Mouse (Mus musculus) midbrain, embryonic 16.5 days (tissue): ENCODE measurements around the gene Rapgef4. TPM values are rescaled to one million over a fixed set of nuclear protein-coding genes. Genes with fewer than 3 reads are reported as not detected.

Experiments used
- ATAC-seq: fragments of 200-750 bp; cut with Nextera tagmentation; 2 replicates; pipeline ENCODE4 v1.8.0; 2017; ENCODE audit warnings: moderate TSS enrichment
- H3K27ac ChIP-seq: fragments of 300-500 bp; sonication (generic); 2 replicates; pipeline ENCODE4 v1.5.1; 2014; ENCODE audit warnings: mild to moderate bottlenecking, low read length, mixed read lengths
- H3K27me3 ChIP-seq: fragments of 300-500 bp; sonication (generic); 2 replicates; pipeline ENCODE4 v1.6.1; 2014; ENCODE audit warnings: low read depth, low read length, mixed read lengths; ENCODE audit not compliant: control insufficient read depth, insufficient read depth
- H3K36me3 ChIP-seq: fragments of 300-500 bp; sonication (generic); 2 replicates; pipeline ENCODE4 v1.6.1; 2014; ENCODE audit warnings: mild to moderate bottlenecking, low read length, moderate library complexity, mixed read lengths; ENCODE audit not compliant: control insufficient read depth, insufficient read depth
- H3K4me1 ChIP-seq: fragments of 300-500 bp; sonication (generic); 2 replicates; pipeline ENCODE4 v1.6.1; 2014; ENCODE audit warnings: mild to moderate bottlenecking, low read length, mixed read lengths; ENCODE audit not compliant: control insufficient read depth, insufficient read depth
- H3K4me2 ChIP-seq: fragments of 300-500 bp; sonication (generic); 2 replicates; pipeline ENCODE4 v1.6.1; 2014; ENCODE audit warnings: mild to moderate bottlenecking, low read length, mixed read lengths
- H3K4me3 ChIP-seq: fragments of 300-500 bp; sonication (generic); 2 replicates; pipeline ENCODE4 v1.5.1; 2014; ENCODE audit warnings: low read depth, mild to moderate bottlenecking, low read length, moderate library complexity, mixed read lengths
- H3K9ac ChIP-seq: fragments of 300-500 bp; sonication (generic); 2 replicates; pipeline ENCODE4 v1.6.1; 2014; ENCODE audit warnings: low read depth, low read length, mixed read lengths
- H3K9me3 ChIP-seq: fragments of 300-500 bp; sonication (generic); replicated peaks from 2 replicates; pipeline ENCODE4 v1.6.1; 2014; ENCODE audit warnings: mild to moderate bottlenecking, low read length, mixed read lengths; ENCODE audit not compliant: control insufficient read depth, poor library complexity, severe bottlenecking
- WGBS: fragments of 180-500 bp; shearing (Covaris S2); extraction: QIAGEN DNeasy Blood & Tissue Kit; methylation state at CpG from one replicate; pipeline ENCODE4 v1.1.7; 2014; 5-methylcytosine and 5-hydroxymethylcytosine counted together
- polyA plus RNA-seq: library from polyadenylated mRNA; unstranded; fragments of >200 nt; fragmentation: Nextera tagmentation; extraction: Ambion mirVana; gene quantifications from 2 replicates; pipeline ENCODE4 v1.2.1, GENCODE M21; 2015

The Rapgef4 gene
- polyA plus RNA-seq, 1 experiment from 2014 or later = 40.2 TPM

GRCm38 (mm10) chr2:72120211-72120610, 139.2 kb downstream of the Rapgef4 start:
- Histone ChIP-seq H3K4me2 (no peak overlapping the region), H3K4me1 (no peaks in the 10 kb centered on the region), H3K4me3 (no peak overlapping the region), H3K36me3 (no peaks in the 10 kb centered on the region), H3K27ac (no peak overlapping the region), H3K27me3 (no peaks in the 10 kb centered on the region), H3K9me3 (no peaks in the 10 kb centered on the region), H3K9ac (no peak overlapping the region)
- WGBS = 68% methylated on average over 6 of the region's 6 CpGs
- ATAC-seq = no peak

- no peak overlapping the region for H3K9ac ChIP-seq
- no peak for ATAC-seq
Measured at GRCm38 (mm10) chr2:72122410-72123223, 141.6 kb downstream of the Rapgef4 start.

GRCm38 (mm10) chr2:72123851-72124250, 142.8 kb downstream of the Rapgef4 start:
- no peaks in the 10 kb centered on the region for H3K4me1 ChIP-seq
- no peaks in the 10 kb centered on the region for H3K9me3 ChIP-seq
- no peak for ATAC-seq
- 85% methylated on average over 5 of the region's 5 CpGs for WGBS
- H3K27me3 ChIP-seq = no peaks in the 10 kb centered on the region
- H3K4me2 ChIP-seq = no peak overlapping the region
- H3K4me3 ChIP-seq = no peak overlapping the region
- H3K36me3 ChIP-seq = no peaks in the 10 kb centered on the region
- no peak overlapping the region for H3K9ac ChIP-seq
- no peak overlapping the region for H3K27ac ChIP-seq

More at GRCm38 (mm10) chr2:72122410-72123223, 141.6 kb downstream of the Rapgef4 start:
- Histone ChIP-seq H3K27ac (no peak overlapping the region), H3K27me3 (no peaks in the 10 kb centered on the region), H3K4me2 (0 out of 2 replicates have a peak overlapping the region, but pooled peaks have one; percentile 12), H3K4me3 (no peak overlapping the region), H3K36me3 (no peaks in the 10 kb centered on the region), H3K9me3 (no peaks in the 10 kb centered on the region), H3K4me1 (no peaks in the 10 kb centered on the region)
- 60% methylated on average over 14 of the region's 14 CpGs for WGBS

GRCm38 (mm10) chr2:72125786-72126185, 144.7 kb downstream of the Rapgef4 start:
- WGBS = 86% methylated on average over 3 of the region's 3 CpGs
- H3K27me3 ChIP-seq = no peaks in the 10 kb centered on the region
- H3K4me1 ChIP-seq = 0 out of 2 replicates have a peak, but pooled peaks cover 1% of the 10 kb centered on the region

DNA sequence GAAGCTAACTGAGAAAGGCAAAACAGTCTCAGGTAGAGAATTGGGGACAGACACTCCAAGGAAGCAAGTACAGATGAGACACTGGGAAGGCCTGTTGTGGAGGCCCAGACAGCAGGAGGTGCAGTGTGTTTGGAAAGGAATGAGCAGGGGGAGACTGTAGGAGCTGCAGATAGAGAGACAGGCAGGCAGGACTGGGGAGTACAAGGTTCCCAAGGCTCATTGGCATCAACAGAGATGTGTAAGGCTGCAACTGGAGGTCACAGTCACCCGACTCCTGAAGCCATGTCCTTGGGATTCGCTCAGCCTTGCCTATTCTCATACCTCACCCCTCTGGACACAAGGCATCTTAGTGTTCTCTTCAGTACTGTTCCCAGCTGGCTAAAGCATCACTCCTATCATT, 145.4 kb downstream of the Rapgef4 start:
- no peak for ATAC-seq

More at GRCm38 (mm10) chr2:72125786-72126185, 144.7 kb downstream of the Rapgef4 start:
- no peak for ATAC-seq
- H3K9ac ChIP-seq = no peak overlapping the region
- H3K36me3 ChIP-seq = no peaks in the 10 kb centered on the region
- H3K27ac ChIP-seq = no peak overlapping the region
- no peak overlapping the region for H3K4me3 ChIP-seq
- H3K9me3 ChIP-seq = no peaks in the 10 kb centered on the region
- no peak overlapping the region for H3K4me2 ChIP-seq

GRCm38 (mm10) chr2:72129612-72130311, 148.7 kb downstream of the Rapgef4 start:
- Histone ChIP-seq H3K9me3 (no peaks in the 10 kb centered on the region), H3K4me3 (no peak overlapping the region), H3K27ac (peak overlapping the region; percentile 56; the same call in 1 of the 2 replicates), H3K27me3 (no peaks in the 10 kb centered on the region), H3K9ac (no peak overlapping the region), H3K36me3 (no peaks in the 10 kb centered on the region), H3K4me1 (0 out of 2 replicates have a peak, but pooled peaks cover 3% of the 10 kb centered on the region), H3K4me2 (no peak overlapping the region)
- 48% methylated on average over 8 of the region's 8 CpGs for WGBS
- peak; percentile 51; the same call in 1 of the 2 replicates for ATAC-seq

More for the DNA sequence above, 145.4 kb downstream of the Rapgef4 start:
- Histone ChIP-seq H3K9ac (no peak overlapping the region), H3K4me3 (no peak overlapping the region), H3K4me1 (0 out of 2 replicates have a peak, but pooled peaks cover 3% of the 10 kb centered on the region), H3K36me3 (no peaks in the 10 kb centered on the region), H3K9me3 (no peaks in the 10 kb centered on the region), H3K4me2 (no peak overlapping the region), H3K27ac (no peak overlapping the region), H3K27me3 (no peaks in the 10 kb centered on the region)
- WGBS = 82% methylated on average over 2 of the region's 2 CpGs

- Histone ChIP-seq H3K4me2 (no peak overlapping the region), H3K9ac (no peak overlapping the region), H3K9me3 (no peaks in the 10 kb centered on the region), H3K36me3 (no peaks in the 10 kb centered on the region), H3K4me1 (0 out of 2 replicates have a peak, but pooled peaks cover 3% of the 10 kb centered on the region), H3K27ac (no peak overlapping the region), H3K27me3 (no peaks in the 10 kb centered on the region), H3K4me3 (no peak overlapping the region)
- no peak for ATAC-seq
- 94% methylated on average over 3 of the region's 3 CpGs for WGBS
Measured at GRCm38 (mm10) chr2:72132222-72132621, 151.2 kb downstream of the Rapgef4 start.

- WGBS = 74% methylated on average over 3 of the region's 3 CpGs
- H3K27me3 ChIP-seq = no peaks in the 10 kb centered on the region
- ATAC-seq = no peak
Measured at GRCm38 (mm10) chr2:72136045-72136444, 155.0 kb downstream of the Rapgef4 start.

More at GRCm38 (mm10) chr2:72136045-72136444, 155.0 kb downstream of the Rapgef4 start:
- no peak overlapping the region for H3K27ac ChIP-seq
- H3K4me2 ChIP-seq = no peak overlapping the region
- no peaks in the 10 kb centered on the region for H3K4me1 ChIP-seq
- no peaks in the 10 kb centered on the region for H3K9me3 ChIP-seq
- H3K36me3 ChIP-seq = no peaks in the 10 kb centered on the region
- H3K9ac ChIP-seq = no peak overlapping the region
- H3K4me3 ChIP-seq = no peak overlapping the region
